Mouse (Mus musculus) limb, embryonic 14.5 days (tissue): ENCODE data around the gene Gapdh. TPM values are rescaled to one million over a fixed set of nuclear protein-coding genes. Genes with fewer than 3 reads are reported as not detected.

ENCODE experiments used
- ATAC-seq: fragments of 200-750 bp; cut with Nextera tagmentation; 2 replicates; pipeline ENCODE4 v1.8.0; 2017; ENCODE audit warnings: low read depth, moderate number of reproducible peaks, moderate TSS enrichment; ENCODE audit not compliant: low FRiP score
- DNase-seq: peaks from one replicate; pipeline ENCODE4 v3.0.0-alpha.2; 2015; ENCODE audit warnings: low spot score
- H3K27ac ChIP-seq: fragments of 300-500 bp; sonication (generic); replicated peaks from 2 replicates; pipeline ENCODE4 v1.5.1; 2014; ENCODE audit warnings: low read depth, mild to moderate bottlenecking, low read length, moderate library complexity, mixed read lengths
- H3K27me3 ChIP-seq: fragments of 300-500 bp; sonication (generic); 2 replicates; pipeline ENCODE4 v1.6.1; 2014; ENCODE audit warnings: low read length, mixed read lengths; ENCODE audit not compliant: control insufficient read depth, insufficient read depth
- H3K36me3 ChIP-seq: fragments of 300-500 bp; sonication (generic); 2 replicates; pipeline ENCODE4 v1.6.1; 2014; ENCODE audit warnings: mild to moderate bottlenecking, low read length, moderate library complexity, mixed read lengths; ENCODE audit not compliant: control insufficient read depth, insufficient read depth
- H3K4me1 ChIP-seq: fragments of 300-500 bp; sonication (generic); 2 replicates; pipeline ENCODE4 v1.6.1; 2014; ENCODE audit warnings: antibody characterized with exemption, low read length, mixed read lengths; ENCODE audit not compliant: control insufficient read depth, insufficient read depth
- H3K4me2 ChIP-seq: fragments of 300-500 bp; sonication (generic); replicated peaks from 2 replicates; pipeline ENCODE4 v1.6.1; 2014; ENCODE audit warnings: low read depth, mild to moderate bottlenecking, low read length, moderate library complexity; ENCODE audit not compliant: severe bottlenecking
- H3K4me3 ChIP-seq: fragments of 300-500 bp; sonication (generic); replicated peaks from 2 replicates; pipeline ENCODE4 v1.5.1; 2014; ENCODE audit warnings: low read length
- H3K9ac ChIP-seq: fragments of 300-500 bp; sonication (generic); 2 replicates; pipeline ENCODE4 v1.6.1; 2014; ENCODE audit warnings: mild to moderate bottlenecking, low read depth, low read length, moderate library complexity; ENCODE audit not compliant: severe bottlenecking
- H3K9me3 ChIP-seq: fragments of 300-500 bp; sonication (generic); 2 replicates; pipeline ENCODE4 v1.6.1; 2016; ENCODE audit warnings: low read length; ENCODE audit not compliant: control insufficient read depth
- POLR2A ChIP-seq: fragments of 200-500 bp; IDR thresholded peaks from 2 replicates; pipeline ENCODE4 v1.8.0; 2012; ENCODE audit warnings: inconsistent platforms, mild to moderate bottlenecking, moderate library complexity, borderline replicate concordance; ENCODE audit not compliant: insufficient read depth, insufficient read length; ENCODE audit errors: extremely low read depth
- WGBS: fragments of 180-500 bp; shearing (Covaris S2); extraction: QIAGEN DNeasy Blood & Tissue Kit; methylation state at CpG from one replicate; pipeline ENCODE4 v1.1.7; 2014; 5-methylcytosine and 5-hydroxymethylcytosine counted together
- polyA plus RNA-seq, 2 experiments: library from polyadenylated mRNA; depleted of rRNA in 1 of 2; stranded (reverse) in 1 of 2; unstranded in 1 of 2; fragments of >200 nt; fragmentation: Nextera tagmentation in 1 of 2; extraction: Ambion mirVana in 1 of 2; gene quantifications; 2 replicates each; pipeline versions ENCODE4 v1.2.1 to v1.2.3; 2012 to 2014

The Gapdh gene
- polyA plus RNA-seq, 2 experiments: 1,691 to 3,758 TPM

DNA sequence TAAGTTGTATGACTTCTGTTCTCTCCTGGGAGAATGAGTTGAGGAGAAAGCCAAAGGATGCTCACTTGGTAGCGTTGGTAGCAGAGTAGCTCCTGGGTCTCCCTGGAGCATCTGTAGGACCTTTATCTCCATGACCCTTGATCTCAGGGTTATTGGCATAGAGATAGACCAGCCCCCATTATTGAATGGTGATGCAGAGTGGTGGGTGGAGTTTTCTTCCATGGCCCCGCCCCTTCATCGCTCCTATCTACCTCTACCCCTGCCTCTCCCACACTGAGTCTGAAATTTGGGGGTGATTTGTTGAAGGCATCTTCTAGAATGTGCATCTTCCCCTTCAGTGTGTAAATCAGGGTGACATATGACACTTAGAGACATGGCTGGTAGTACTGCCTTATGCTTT lies 9.8 kb downstream of the Gapdh start:
- Histone ChIP-seq H3K36me3 (peaks cover 81% of the 10 kb centered on the region), H3K9ac (no peak overlapping the region), H3K4me2 (no peak overlapping the region), H3K4me3 (no peak overlapping the region), H3K9me3 (no peaks in the 10 kb centered on the region), H3K27ac (no peak overlapping the region), H3K4me1 (no peaks in the 10 kb centered on the region), H3K27me3 (no peaks in the 10 kb centered on the region)
- 89% methylated on average over 3 of the region's 3 CpGs for WGBS
- TF ChIP-seq POLR2A: no peak
- ATAC-seq: no peak
- DNase-seq: no peak

DNA sequence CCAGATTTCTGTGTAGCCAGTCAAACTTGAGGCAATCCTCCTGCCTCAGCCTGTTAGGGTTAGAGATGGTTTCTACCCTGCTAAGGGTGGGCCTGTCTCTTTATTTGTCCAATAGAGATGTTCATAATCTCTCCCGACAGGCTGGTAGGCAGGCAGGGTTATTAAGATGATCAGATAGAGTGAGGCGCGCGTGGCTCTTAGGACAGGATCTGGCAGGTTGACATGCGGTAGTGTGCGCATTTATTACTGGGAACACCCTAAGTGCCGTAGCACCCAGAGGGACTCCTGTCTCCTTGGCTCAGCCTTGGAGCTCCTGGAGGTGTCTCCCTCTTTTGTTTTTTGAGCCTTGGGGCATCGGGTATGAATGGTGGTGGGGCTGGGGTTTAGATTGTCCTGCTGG lies 11.0 kb downstream of the Gapdh start:
- H3K9me3 ChIP-seq: no peaks in the 10 kb centered on the region
- TF ChIP-seq POLR2A: no peak
- H3K4me3 ChIP-seq: no peak overlapping the region
- DNase-seq (no peak), ATAC-seq (no peak)
- WGBS: 90% methylated on average over 8 of the region's 8 CpGs
- H3K4me1 ChIP-seq: no peaks in the 10 kb centered on the region
- no peak overlapping the region for H3K9ac ChIP-seq
- no peak overlapping the region for H3K4me2 ChIP-seq
- H3K27me3 ChIP-seq: no peaks in the 10 kb centered on the region
- H3K36me3 ChIP-seq: peaks cover 76% of the 10 kb centered on the region
- H3K27ac ChIP-seq: no peak overlapping the region

DNA sequence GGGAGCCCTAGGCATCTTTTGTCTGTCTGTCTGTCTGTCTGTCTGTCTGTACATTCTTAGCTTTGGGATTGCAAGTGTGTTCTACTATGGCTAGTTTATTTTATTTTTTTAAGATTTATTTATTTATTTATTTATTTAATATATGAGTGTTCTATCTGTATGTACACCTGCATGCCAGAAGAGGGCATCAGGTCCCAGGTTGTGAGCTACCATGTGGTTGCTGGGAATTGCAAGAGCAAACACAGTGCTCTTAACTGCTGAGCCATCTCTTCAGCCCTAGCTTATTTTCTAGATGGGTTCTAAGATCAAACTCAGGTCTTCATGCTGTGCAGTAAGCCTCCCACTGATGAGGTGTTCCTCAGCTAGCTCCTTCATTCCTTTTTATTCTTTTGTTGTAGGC lies 11.7 kb downstream of the Gapdh start:
- H3K4me2 ChIP-seq: no peak overlapping the region

DNA sequence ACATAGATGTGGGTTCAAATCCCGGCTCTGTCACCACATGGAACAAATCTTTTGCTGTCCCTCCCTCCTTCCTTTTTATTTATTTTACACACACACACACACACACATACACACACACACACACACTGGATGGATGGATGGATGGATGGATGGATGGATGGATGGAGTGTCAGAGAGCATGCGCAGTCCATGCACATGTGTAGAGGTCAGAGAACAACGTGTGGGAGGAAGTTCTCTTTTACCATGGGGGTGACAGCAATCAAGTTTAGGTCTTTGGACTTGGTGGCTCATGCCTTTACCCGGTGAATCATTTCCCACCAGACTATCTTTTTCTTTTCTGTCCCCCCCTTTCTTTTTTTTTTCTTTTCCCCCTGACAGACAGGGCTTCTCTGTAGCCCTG lies 12.6 kb downstream of the Gapdh start:
- 93% methylated on average over 4 of the region's 4 CpGs for WGBS
- Histone ChIP-seq H3K4me2 (no peak overlapping the region), H3K9me3 (no peaks in the 10 kb centered on the region), H3K27me3 (no peaks in the 10 kb centered on the region), H3K4me3 (no peak overlapping the region), H3K27ac (no peak overlapping the region), H3K36me3 (peaks cover 66% of the 10 kb centered on the region), H3K9ac (no peak overlapping the region), H3K4me1 (no peaks in the 10 kb centered on the region)
- DNase-seq: no peak
- ATAC-seq: no peak
- TF ChIP-seq POLR2A: no peak

More for the DNA sequence above, 11.7 kb downstream of the Gapdh start:
- H3K9me3 ChIP-seq: no peaks in the 10 kb centered on the region
- no peaks in the 10 kb centered on the region for H3K27me3 ChIP-seq
- DNase-seq: no peak
- no peak overlapping the region for H3K4me3 ChIP-seq
- peaks cover 72% of the 10 kb centered on the region for H3K36me3 ChIP-seq
- ATAC-seq: no peak
- TF ChIP-seq POLR2A: no peak
- no peak overlapping the region for H3K27ac ChIP-seq
- no peak overlapping the region for H3K9ac ChIP-seq
- no peaks in the 10 kb centered on the region for H3K4me1 ChIP-seq

DNA sequence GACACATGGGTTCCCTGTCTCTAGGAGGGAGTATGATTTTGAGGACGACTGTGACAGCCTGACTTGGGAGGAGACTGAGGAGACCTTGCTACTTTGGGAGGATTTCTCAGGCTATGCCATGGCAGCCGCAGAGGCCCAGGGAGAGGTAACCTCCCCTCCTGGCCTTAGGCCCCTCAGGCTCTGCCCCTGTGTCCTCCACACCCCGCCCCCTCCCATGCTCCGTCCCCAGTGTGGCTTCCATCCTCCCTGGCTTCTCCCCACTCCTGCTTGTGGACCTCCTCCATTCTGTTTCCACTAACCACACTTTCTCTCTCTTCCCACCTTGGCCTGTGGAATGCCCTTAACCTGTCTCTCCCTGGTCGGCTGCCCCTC lies 13.3 kb downstream of the Gapdh start:
- no peak for TF ChIP-seq POLR2A
- Histone ChIP-seq H3K9ac (no peak overlapping the region), H3K4me2 (no peak overlapping the region), H3K27ac (no peak overlapping the region), H3K9me3 (no peaks in the 10 kb centered on the region), H3K27me3 (no peaks in the 10 kb centered on the region), H3K36me3 (peaks cover 64% of the 10 kb centered on the region), H3K4me3 (no peak overlapping the region), H3K4me1 (0 out of 2 replicates have a peak, but pooled peaks cover 3% of the 10 kb centered on the region)
- no peak for ATAC-seq
- WGBS: 77% methylated on average over 5 of the region's 5 CpGs
- no peak for DNase-seq

DNA sequence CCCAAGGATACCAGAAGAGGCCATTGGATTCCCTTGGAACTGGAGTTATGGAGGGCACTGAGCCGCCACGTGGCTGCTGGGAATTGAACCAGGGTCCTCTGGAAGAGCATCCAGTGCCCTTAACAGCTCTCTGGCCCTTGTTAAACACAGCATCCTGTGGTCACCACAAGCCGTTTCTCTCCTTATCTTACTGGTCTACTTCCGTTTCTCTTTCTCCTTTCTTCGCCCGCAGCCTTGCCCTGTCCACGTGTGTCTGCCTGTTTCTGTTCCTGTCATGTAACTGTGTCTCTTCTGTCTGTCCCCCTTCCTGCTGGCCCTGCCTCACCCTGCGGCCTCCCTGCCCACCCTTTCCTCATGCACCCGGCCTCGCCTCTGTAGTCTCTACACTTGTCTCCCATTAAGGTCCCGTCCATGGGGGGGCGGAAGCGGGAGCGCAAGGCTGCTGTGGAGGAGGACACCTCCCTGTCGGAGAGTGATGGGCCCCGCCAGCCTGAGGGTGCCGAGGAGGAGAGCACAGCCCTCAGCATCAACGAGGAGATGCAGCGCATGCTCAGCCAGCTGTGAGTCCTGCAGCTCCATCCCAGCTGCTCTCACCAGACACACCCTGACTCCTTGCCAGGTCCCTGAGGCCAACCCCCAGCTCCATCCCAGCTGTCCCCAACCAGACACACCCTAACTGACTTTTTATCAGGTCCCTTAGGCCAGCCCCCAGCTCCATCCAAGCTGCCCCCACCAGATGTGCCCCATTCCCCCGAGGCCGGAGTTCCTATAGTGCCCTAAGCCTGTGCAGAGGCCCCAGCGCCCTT lies 13.9 kb downstream of the Gapdh start:
- TF ChIP-seq POLR2A: no peak
- DNase-seq (no peak), ATAC-seq (no peak)
- Histone ChIP-seq H3K27ac (no peak overlapping the region), H3K27me3 (no peaks in the 10 kb centered on the region), H3K9ac (no peak overlapping the region), H3K9me3 (no peaks in the 10 kb centered on the region), H3K4me2 (no peak overlapping the region), H3K4me1 (peaks cover 6% of the 10 kb centered on the region; the same call in 1 of the 2 replicates), H3K36me3 (peaks cover 58% of the 10 kb centered on the region), H3K4me3 (no peak overlapping the region)
- WGBS: 80% methylated on average over 22 of the region's 22 CpGs
